Mouse (Mus musculus) inflammation-experienced regulatory T-cells (primary cell): Measurements from ENCODE around the gene Fut2. TPM values are rescaled to one million over a fixed set of nuclear protein-coding genes. Genes with fewer than 3 reads are reported as not detected.

Experiments used
- polyA plus RNA-seq, 2 experiments: library from polyadenylated mRNA; unstranded; fragments of 100-300 nt; shearing (Covaris generic); gene quantifications; one replicate each; pipeline ENCODE4 v1.2.1; 2017

Gene Fut2
- polyA plus RNA-seq: 1 to 10 TPM in 1 of 2 experiments, under 1 TPM in 1; 0.65 to 2.5 TPM

DNA sequence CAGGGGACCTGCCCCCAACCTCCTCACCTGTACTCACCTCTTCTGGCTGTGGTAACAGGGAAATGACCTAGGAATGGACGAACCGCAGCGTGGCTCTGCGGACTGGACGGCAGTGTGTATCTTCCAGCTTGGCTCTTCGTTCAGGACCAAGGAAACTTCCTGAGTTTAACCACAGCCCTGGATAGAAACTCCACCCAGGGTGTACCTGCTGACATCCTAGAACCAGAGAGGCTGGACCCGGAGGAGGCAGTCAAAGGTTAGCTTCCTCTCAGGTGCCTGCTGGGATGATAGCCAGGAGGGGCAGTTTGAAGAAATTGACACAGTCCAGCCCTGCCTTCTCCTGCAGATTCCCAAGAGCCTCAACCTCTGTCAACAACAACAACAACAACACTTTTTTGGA lies at the start of gene Fut2:
TSS of gene Fut2 (minus strand) at position 234 of the 400 bp plus-strand sequence.

DNA sequence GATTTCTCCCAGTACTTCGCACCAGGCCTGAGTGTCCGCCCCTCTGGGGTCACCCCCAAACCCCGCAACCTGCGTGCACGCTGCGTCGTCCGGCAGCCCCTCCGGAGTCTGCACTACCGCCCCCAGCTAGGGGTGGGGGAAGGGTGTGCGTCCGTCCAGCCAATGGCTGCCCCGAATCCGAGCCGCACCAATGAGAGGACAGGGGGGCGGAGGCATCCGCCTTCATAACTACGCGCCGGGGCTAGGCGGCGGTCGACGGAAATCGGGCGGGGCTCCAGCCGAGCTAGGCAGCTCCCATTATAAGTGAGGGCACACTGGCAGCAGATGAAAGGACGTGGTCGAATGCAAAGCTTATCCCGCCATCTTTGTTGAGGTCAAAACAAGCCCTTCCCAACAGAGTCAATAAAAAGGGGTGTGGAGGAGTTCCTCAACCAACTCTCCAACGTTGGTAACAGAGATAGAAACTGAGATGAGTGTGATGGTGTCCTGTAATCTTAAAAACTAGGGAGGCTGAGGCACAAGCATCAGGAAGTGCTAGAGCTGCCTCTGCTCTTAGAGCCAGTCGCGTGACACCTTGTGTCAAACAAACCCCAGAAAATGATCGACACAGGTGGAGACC lies 49.0 kb upstream of the Fut2 start, which contains the start of gene Rpl18:
TSS of gene Rpl18 (plus strand) at position 368 of the 619 bp plus-strand sequence.

DNA sequence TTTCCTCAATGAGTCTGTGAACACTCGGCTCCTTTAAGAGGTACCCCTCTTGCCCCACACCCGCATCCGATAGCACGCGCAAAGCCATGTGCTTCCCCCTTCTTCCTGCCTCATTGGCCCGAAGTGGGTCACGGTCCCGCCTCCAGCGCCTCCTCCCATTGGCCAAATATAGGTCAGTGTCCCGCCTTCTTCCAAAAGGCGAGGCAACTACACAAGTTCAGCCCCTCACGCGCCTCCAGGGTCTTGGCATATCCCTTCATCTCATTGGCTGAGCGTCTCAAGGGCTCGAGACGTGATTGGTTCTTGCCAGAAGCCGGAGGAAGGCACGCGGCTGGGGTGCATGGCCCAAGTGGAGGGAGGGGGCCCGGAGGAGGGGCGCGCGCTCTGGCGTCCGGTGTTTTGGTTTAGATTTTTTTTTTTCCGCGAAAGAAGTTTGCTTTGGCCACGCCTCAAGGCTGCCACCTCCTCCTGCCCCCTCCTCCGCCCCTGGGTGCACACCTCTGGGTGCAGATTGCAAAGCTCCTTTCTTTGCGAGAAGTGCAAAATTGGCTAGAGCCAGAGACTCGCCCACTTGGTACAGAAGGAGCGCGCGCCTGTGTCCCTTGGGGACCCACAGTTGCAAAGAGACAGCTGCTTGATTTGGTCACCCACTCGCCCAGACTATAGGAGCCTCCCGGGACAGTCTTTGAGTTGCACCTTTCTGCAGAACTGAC lies 38.7 kb upstream of the Fut2 start, which contains the start of gene Dbp:
TSS of gene Dbp (plus strand) at position 359 of the 713 bp plus-strand sequence.

DNA sequence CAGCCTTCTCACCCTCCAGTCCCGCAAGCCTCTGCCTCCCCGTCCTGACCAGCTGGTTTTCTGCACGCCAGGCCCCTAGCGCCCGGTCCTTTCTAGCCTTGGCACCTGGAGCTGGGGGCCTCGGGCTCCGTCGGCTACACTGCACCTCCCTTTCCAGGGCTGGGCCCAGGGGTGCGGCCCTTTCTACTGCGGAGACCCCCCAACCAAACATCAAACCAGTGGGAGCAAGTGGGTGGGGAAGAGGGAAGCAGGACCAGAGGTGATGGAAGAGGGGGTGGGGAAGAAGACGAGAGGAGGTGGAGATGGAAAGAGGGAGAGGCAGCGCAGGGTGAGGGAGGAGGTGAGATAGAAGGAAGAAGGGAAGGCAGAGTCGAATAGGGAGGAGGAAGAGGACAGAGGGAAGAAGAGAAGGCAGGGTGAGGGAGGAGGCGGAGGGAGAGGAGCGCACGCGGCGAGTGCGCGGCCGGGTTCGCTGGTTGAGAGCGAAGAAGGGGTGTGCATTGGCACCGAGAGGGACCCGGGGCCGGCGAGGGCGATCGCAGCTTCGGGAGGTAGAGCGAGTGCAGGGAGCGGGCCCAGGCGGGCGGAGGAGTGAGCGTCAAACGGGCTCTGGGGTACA lies 33.4 kb upstream of the Fut2 start, which contains the start of gene Car11:
TSS of gene Car11 (plus strand) at position 321 of the 619 bp plus-strand sequence.

DNA sequence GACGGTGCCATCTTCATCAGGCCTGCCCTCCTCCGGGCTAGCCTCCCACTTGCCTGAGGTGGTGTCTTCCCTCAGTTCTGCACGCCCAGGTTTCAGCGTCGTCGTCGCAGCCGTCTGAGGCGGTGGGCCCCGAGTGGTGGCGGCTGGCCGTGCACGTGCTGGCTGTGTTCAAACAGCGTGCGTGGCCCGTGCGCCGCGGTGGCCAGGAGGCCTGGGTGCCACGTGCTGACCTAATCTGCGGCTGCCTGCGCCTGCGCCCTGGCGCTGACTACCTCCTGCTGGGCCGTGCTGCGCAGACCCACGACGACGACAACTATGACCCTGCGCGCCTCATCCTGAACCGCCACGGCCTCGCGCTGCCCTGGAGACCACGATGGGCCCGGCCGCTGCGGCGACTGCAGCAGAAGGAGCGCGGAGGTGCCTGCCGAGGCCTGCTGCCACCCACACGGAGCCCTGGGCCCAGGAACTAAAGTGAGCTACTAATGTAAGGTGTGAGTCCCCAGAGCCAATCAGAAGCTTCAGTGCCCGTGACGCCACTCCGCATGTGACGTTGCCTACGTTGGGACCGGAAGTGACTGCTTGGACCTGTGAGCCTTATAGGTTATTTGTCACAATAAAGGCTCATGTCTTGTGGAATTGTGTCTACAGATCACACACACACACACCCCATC lies 27.9 kb upstream of the Fut2 start, which contains the start of gene Sec1:
TSS of gene Sec1 (minus strand) at position 482 of the 671 bp plus-strand sequence.

DNA sequence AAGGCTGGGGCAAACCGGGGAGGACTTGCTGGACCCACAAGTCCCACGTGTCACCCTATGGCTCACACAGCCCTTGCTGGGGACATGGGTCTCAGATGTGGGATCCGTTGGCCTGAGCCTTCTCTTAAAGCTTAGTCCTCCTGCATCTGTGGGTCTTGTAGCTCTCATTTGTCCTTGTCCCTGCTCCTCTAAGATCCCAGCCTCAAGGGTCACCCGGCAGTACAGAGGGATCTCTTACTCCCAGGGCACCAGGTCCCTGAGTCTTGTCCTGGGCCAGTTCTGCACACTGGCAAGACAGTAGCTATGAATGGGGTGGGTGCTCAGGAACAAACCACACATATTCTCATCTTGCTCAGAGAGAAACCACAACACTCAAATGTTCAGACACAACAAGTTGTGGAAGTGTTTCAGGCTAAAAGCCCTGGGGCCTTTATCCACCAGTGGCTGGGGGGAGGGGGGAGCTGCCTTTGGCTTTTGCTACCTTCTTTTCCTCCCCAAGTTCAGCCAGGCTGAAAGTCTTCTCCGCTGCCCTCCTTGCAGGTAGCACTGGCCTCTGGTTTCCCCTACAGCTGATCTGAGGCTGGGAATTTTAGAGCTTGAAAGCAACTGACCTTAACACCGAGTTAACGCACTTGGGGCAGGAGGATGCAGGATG lies 17.3 kb upstream of the Fut2 start, which contains the start of gene Ntn5:
TSS of gene Ntn5 (plus strand) at position 627 of the 655 bp plus-strand sequence.

DNA sequence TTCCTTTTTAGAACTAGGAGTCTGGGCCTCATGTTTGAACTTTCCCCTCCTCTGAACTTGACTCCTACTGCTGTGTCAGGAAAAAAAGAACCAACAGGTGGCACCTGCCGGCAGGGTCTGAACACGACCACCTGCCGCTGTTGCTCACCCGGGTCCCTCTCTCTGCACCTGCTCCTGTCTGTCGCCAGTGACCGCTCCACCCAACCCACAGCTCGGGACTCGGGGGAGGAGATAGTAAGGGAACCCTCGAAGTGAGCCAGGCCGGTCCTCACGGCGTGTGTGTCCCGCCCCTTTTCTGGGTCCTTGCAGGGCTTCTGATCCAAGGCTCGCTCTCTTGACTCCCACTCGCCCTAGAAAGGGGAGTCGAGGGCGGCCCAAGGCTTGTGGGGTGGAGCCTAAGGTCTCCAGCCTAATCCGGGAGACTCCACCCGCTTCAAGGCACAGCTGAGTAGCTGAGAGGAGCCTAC lies 26.6 kb downstream of the Fut2 start, which contains the start of gene Mamstr:
TSS of gene Mamstr (plus strand) at position 417 of the 467 bp plus-strand sequence.

DNA sequence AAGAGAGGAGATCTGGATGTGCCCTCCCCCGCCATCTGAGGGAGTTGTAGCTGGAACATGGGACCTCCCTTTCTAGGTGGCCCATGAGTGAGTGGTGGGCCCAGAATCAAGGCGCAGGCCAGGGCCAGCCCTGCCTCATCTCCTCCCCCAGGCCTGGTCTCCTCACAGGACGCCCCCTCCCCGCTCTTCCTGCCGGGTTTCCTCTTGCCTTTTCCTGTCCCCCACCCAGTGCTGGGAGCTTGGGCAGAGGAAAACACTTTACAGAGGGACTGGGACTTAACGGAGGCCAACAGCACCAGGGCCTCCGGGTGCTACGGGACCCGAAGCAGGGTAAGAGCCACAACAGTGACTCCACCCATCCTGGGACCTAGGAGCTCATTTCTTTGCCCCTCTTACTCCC lies 38.9 kb downstream of the Fut2 start, which contains the start of gene Rasip1:
TSS of gene Rasip1 (plus strand) at position 228 of the 400 bp plus-strand sequence.

DNA sequence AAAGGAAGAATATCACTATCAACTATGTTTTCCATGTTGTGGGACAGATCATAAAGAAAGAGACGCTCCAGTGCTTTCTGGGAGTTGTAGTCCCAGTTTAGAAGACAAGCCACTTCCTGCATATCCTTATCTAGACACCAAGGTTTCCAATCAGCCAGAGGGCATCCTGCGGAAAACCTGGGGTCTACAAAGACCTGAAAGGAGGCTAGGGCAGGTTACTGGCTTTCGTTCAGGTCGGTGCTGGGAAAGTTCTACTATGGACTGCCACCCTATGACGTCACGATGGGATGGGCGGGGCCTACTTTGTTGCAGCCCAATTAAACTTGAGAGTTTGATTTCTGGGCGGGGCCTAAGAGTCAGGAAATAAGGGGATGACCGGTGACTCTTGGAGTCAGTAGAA lies 44.8 kb downstream of the Fut2 start, which contains the start of gene Izumo1:
TSS of gene Izumo1 (plus strand) at position 369 of the 400 bp plus-strand sequence.

DNA sequence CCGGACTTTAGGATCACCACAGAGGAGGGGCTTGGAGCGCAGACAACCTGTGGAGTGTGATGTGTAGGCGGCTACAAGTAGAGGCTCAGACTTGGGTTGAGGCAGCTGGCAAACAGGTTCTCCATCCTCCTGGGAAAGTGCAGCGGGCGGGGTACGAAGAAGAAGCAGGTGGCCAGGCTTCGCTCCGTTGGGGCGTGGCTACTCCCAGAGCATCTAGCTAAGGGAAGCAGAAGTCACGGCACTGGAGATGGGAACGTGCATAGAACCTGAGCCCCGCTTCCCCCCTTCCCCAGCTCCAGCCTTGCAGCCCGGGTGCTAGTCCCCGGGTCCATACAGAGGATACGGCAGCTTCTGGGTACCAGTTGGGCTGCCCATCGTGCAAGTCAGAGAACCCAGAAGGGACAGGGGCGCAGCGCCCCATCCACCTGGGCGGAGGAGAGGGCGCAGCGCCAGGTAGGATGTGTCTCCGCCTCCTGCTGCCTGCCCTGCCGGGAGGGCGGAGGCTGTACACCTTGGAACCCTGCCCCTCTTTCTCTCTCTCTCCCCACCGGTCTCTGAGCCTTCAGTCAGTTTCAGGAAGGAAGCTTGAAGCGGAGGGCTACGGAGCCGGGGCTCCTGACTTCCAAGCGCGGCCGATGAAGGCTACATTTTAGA lies 49.0 kb downstream of the Fut2 start, which contains the start of gene Fut1:
TSS of gene Fut1 (plus strand) at position 248 of the 654 bp plus-strand sequence.

Other genes with a start within 250 kb of the Fut2 start
- not detected for gene Lhb, start 245.6 kb downstream of the Fut2 start, polyA plus RNA-seq
- 10 to 100 TPM; 14.1 to 14.9 TPM for gene Gys1, start 231.6 kb downstream of the Fut2 start, polyA plus RNA-seq
- gene Ruvbl2, start 228.3 kb downstream of the Fut2 start, polyA plus RNA-seq: 10 to 100 TPM; 62.1 to 62.7 TPM
- gene Ftl1, start 206.5 kb downstream of the Fut2 start, polyA plus RNA-seq: 1,000 to 10,000 TPM; 1,804 to 2,248 TPM
- 100 to 1,000 TPM; 267 to 295 TPM for gene Bax, start 199.5 kb downstream of the Fut2 start, polyA plus RNA-seq
- gene Tulp2, start 184.5 kb downstream of the Fut2 start, polyA plus RNA-seq: 1 to 10 TPM; 2.5 to 5.9 TPM
- not detected for gene Gm45808, start 179.6 kb downstream of the Fut2 start, polyA plus RNA-seq
- gene Dhdh, start 177.6 kb downstream of the Fut2 start, polyA plus RNA-seq: under 1 TPM; 0.60 to 0.68 TPM
- gene Nucb1, start 156.0 kb downstream of the Fut2 start, polyA plus RNA-seq: 100 to 1,000 TPM; 266 to 278 TPM
- gene Ppp1r15a, start 140.1 kb downstream of the Fut2 start, polyA plus RNA-seq: 100 to 1,000 TPM in 1 of 2 experiments, 10 to 100 TPM in 1; 90.4 to 153 TPM
- gene Plekha4, start 140.1 kb downstream of the Fut2 start, polyA plus RNA-seq: 1 to 10 TPM; 1.5 to 3.4 TPM
- gene Hsd17b14, start 111.5 kb downstream of the Fut2 start, polyA plus RNA-seq: 1 to 10 TPM; 1.4 to 1.9 TPM
- 10 to 100 TPM; 59.6 to 75.4 TPM for gene Bcat2, start 96.2 kb downstream of the Fut2 start, polyA plus RNA-seq
- under 1 TPM in 1 of 2 experiments, not detected in 1; 0.50 TPM for gene Fgf21, start 50.9 kb downstream of the Fut2 start, polyA plus RNA-seq
- gene Fut1, start 49.1 kb downstream of the Fut2 start, polyA plus RNA-seq: 1 to 10 TPM in 1 of 2 experiments, under 1 TPM in 1; 0.25 to 1.6 TPM
- gene Izumo1, start 44.6 kb downstream of the Fut2 start, polyA plus RNA-seq: under 1 TPM; 0.47 to 0.92 TPM
- gene Rasip1, start 38.9 kb downstream of the Fut2 start, polyA plus RNA-seq: 1 to 10 TPM in 1 of 2 experiments, under 1 TPM in 1; 0.67 to 3.4 TPM
- gene Mamstr, start 26.4 kb downstream of the Fut2 start, polyA plus RNA-seq: 1 to 10 TPM; 1.2 to 1.5 TPM
- gene Ntn5, start 17.6 kb upstream of the Fut2 start, polyA plus RNA-seq: under 1 TPM in 1 of 2 experiments, not detected in 1; 0.49 TPM
- gene Sec1, start 28.0 kb upstream of the Fut2 start, polyA plus RNA-seq: not detected
- gene Car11, start 33.4 kb upstream of the Fut2 start, polyA plus RNA-seq: 1 to 10 TPM; 6.1 to 9.2 TPM
- 10 to 100 TPM; 26.0 to 37.0 TPM for gene Dbp, start 38.7 kb upstream of the Fut2 start, polyA plus RNA-seq
- gene Rpl18, start 49.1 kb upstream of the Fut2 start, polyA plus RNA-seq: 1,000 to 10,000 TPM; 1,327 to 1,518 TPM
- 10 to 100 TPM; 26.1 to 35.8 TPM for gene Sphk2, start 51.6 kb upstream of the Fut2 start, polyA plus RNA-seq
- 1 to 10 TPM in 1 of 2 experiments, under 1 TPM in 1; 0.25 to 1.9 TPM for gene Fam83e, start 54.8 kb upstream of the Fut2 start, polyA plus RNA-seq
- not detected for gene Spaca4, start 59.4 kb upstream of the Fut2 start, polyA plus RNA-seq
- gene Lmtk3, start 117.3 kb upstream of the Fut2 start, polyA plus RNA-seq: under 1 TPM; 0.12 to 0.38 TPM
- gene Sult2b1, start 118.3 kb upstream of the Fut2 start, polyA plus RNA-seq: 1 to 10 TPM; 4.4 to 6.7 TPM
- 10 to 100 TPM; 82.2 to 88.4 TPM for gene Cyth2, start 148.2 kb upstream of the Fut2 start, polyA plus RNA-seq
- 1 to 10 TPM in 1 of 2 experiments, under 1 TPM in 1; 0.55 to 1.0 TPM for gene Kcnj14, start 158.4 kb upstream of the Fut2 start, polyA plus RNA-seq
- 10 to 100 TPM; 35.7 to 36.3 TPM for gene Grwd1, start 164.6 kb upstream of the Fut2 start, polyA plus RNA-seq
- 100 to 1,000 TPM in 1 of 2 experiments, 10 to 100 TPM in 1; 78.9 to 119 TPM for gene Kdelr1, start 206.4 kb upstream of the Fut2 start, polyA plus RNA-seq
- gene Grin2d, start 212.0 kb upstream of the Fut2 start, polyA plus RNA-seq: 1 to 10 TPM; 1.0 to 1.6 TPM
- under 1 TPM in 1 of 2 experiments, not detected in 1; 0.36 TPM for gene Syngr4, start 230.3 kb upstream of the Fut2 start, polyA plus RNA-seq
- gene Tmem143, start 230.5 kb upstream of the Fut2 start, polyA plus RNA-seq: 10 to 100 TPM in 1 of 2 experiments, 1 to 10 TPM in 1; 6.0 to 13.0 TPM